Mouse (Mus musculus) liver, postnatal 0 days (tissue): ENCODE data around the gene Hapln2. TPM values are rescaled to one million over a fixed set of nuclear protein-coding genes. Genes with fewer than 3 reads are reported as not detected.

Experiments
- ATAC-seq: fragments of 200-750 bp; cut with Nextera tagmentation; 2 replicates; pipeline ENCODE4 v1.8.0; 2017; ENCODE audit warnings: mild to moderate bottlenecking, moderate library complexity
- DNase-seq: peaks from one replicate; pipeline ENCODE4 v3.0.0-alpha.2; 2016
- H3K27ac ChIP-seq: fragments of 300-500 bp; sonication (generic); 2 replicates; pipeline ENCODE4 v1.5.1; 2014; ENCODE audit warnings: antibody characterized with exemption, moderate library complexity, mild to moderate bottlenecking, low read depth
- H3K27me3 ChIP-seq: fragments of 300-500 bp; sonication (generic); 2 replicates; pipeline ENCODE4 v1.6.1; 2014; ENCODE audit warnings: low read length, control low read depth, mixed read lengths; ENCODE audit not compliant: insufficient read depth
- H3K36me3 ChIP-seq: fragments of 300-500 bp; sonication (generic); replicated peaks from 2 replicates; pipeline ENCODE4 v1.6.1; 2014; ENCODE audit warnings: mild to moderate bottlenecking, control low read depth, low read length, moderate library complexity, mixed read lengths; ENCODE audit not compliant: insufficient read depth
- H3K4me1 ChIP-seq: fragments of 300-500 bp; sonication (generic); 2 replicates; pipeline ENCODE4 v1.6.1; 2014; ENCODE audit warnings: antibody characterized with exemption, mild to moderate bottlenecking, control low read depth; ENCODE audit not compliant: insufficient read depth
- H3K4me2 ChIP-seq: fragments of 300-500 bp; sonication (generic); 2 replicates; pipeline ENCODE4 v1.6.1; 2014; ENCODE audit warnings: low read depth, mild to moderate bottlenecking, low read length, moderate library complexity, mixed read lengths
- H3K4me3 ChIP-seq: fragments of 300-500 bp; sonication (generic); 2 replicates; pipeline ENCODE4 v1.5.1; 2014; ENCODE audit warnings: low read depth, low read length
- H3K9ac ChIP-seq: fragments of 300-500 bp; sonication (generic); replicated peaks from 2 replicates; pipeline ENCODE4 v1.6.1; 2014; ENCODE audit warnings: mild to moderate bottlenecking, moderate library complexity
- H3K9me3 ChIP-seq: fragments of 300-500 bp; sonication (generic); 2 replicates; pipeline ENCODE4 v1.6.1; 2016; ENCODE audit warnings: mild to moderate bottlenecking, control low read depth, low read length, mixed read lengths
- CTCF ChIP-seq: sonication (generic); IDR thresholded peaks from 2 replicates; pipeline ENCODE4 v1.5.1; 2016; ENCODE audit warnings: antibody characterized with exemption, low read depth
- EP300 ChIP-seq: IDR thresholded peaks from 2 replicates; pipeline ENCODE4 v1.6.1; 2016; ENCODE audit warnings: antibody characterized with exemption, low read depth, mild to moderate bottlenecking
- WGBS: fragments of 180-500 bp; shearing (Covaris S2); extraction: QIAGEN DNeasy Blood & Tissue Kit; methylation state at CpG from one replicate; pipeline ENCODE4 v1.1.7; 2014; ENCODE audit not compliant: insufficient replicate concordance; 5-methylcytosine and 5-hydroxymethylcytosine counted together
- polyA plus RNA-seq: library from polyadenylated mRNA; unstranded; fragments of >200 nt; fragmentation: Nextera tagmentation; extraction: Ambion mirVana; gene quantifications from 2 replicates; pipeline ENCODE4 v1.2.1, GENCODE M21; 2015

The Hapln2 gene
- not detected in 2 replicates for polyA plus RNA-seq

DNA sequence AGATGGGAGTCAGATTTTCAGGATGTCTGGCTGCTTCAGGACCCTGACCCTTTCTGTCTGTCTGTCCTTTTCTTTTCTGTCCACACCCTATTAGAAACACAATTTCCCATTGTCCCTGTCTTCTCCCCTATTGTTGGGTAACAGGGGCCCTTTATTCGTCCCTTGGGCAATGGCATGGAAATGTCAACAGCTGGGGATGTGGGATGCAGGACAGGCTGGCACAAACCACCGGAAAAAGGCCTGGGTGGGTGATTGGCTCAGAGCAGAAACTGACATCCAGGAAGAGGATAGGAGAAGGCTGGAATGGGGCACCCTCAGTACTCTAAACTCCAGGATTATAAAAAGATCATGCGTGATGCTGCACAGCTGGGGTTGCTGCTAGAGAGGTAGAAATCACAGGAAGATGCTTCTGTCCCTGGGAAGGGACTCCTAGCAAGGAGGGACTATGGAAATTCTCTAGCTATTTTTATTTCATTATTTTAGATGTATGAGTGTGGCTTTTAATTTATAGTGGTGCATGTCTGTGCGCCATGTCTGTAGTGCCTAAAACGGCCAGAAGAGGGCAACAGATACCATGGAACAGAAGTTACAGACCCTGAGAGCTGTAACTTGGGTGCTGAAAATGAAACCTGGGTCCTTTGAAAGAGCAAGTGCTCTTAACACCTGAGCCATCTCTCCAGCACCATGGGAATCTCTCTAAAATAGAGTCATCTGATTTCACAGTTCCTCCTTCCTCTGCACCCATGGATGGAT is at the start of gene Hapln2:
Gene Hapln2, minus strand, starts transcription at position 150 of the 753 bp plus-strand sequence.
- no peaks in the 10 kb centered on the region for H3K9me3 ChIP-seq
- H3K27ac ChIP-seq = no peak within 1 kb of the TSS
- DNase-seq = peak; percentile 38
- ATAC-seq = no peak
- no peak within 1 kb of the TSS for H3K4me2 ChIP-seq
- H3K27me3 ChIP-seq = peaks cover 40% of the 10 kb centered on the region
- 46% methylated on average over 5 of the region's 5 CpGs for WGBS
- H3K9ac ChIP-seq = no peak within 1 kb of the TSS
- H3K36me3 ChIP-seq = no peaks in the 10 kb centered on the region
- TF ChIP-seq CTCF (peak; percentile 70), EP300 (no peak)
- no peak within 1 kb of the TSS for H3K4me3 ChIP-seq
- H3K4me1 ChIP-seq = peaks cover 23% of the 10 kb centered on the region

DNA sequence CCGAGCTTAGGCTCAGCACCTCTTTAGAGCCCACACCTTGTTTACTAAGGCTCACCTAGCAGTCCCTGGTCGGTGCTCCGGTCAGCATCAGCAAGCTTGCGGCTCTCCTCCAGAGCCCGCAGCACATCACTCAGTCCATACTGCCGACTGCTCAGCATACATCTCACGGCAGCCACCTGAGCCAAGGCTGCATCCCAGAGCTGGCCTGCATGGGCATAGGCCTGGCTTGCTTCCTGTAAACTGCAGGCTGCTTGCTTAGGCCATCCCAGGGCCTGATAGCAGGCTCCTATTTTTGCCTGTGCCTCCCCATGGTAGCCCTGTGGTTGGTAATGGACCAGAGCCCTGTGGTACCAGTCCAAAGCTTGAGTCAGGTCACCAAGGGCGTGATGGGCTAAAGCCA is 47.4 kb upstream of the Hapln2 start:
- Histone ChIP-seq H3K27me3 (no peaks in the 10 kb centered on the region), H3K27ac (no peak overlapping the region), H3K4me2 (no peak overlapping the region), H3K9ac (no peak overlapping the region), H3K9me3 (no peaks in the 10 kb centered on the region), H3K4me3 (no peak overlapping the region), H3K4me1 (no peaks in the 10 kb centered on the region), H3K36me3 (no peaks in the 10 kb centered on the region)
- TF ChIP-seq EP300 (no peak), CTCF (no peak)
- ATAC-seq (no peak), DNase-seq (no peak)
- 70% methylated on average over 8 of the region's 8 CpGs for WGBS

DNA sequence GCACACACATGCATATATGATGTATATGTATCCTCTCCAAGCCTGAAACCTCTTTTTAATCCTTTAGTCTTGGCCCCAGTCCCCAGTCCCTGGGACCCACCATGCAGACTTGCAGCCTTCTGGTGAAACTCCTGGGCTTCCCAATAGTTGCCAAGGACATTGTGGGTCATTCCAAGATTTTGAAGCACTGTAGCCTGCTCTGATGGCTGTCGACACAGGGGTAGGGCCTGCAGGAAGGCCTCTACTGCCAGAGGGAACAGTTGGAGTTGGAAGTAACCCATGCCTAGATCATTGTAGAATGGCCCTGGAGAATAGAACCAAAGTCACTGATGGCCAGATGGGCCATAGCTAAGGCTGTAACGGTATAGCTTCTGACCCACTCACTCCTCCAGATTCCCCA is 47.0 kb upstream of the Hapln2 start:
- no peak overlapping the region for H3K4me3 ChIP-seq
- no peak overlapping the region for H3K27ac ChIP-seq
- H3K9me3 ChIP-seq = no peaks in the 10 kb centered on the region
- H3K4me2 ChIP-seq = no peak overlapping the region
- H3K4me1 ChIP-seq = no peaks in the 10 kb centered on the region
- H3K9ac ChIP-seq = no peak overlapping the region
- 54% methylated on average over 2 of the region's 2 CpGs for WGBS
- TF ChIP-seq EP300 (no peak), CTCF (no peak)
- H3K27me3 ChIP-seq = no peaks in the 10 kb centered on the region
- no peaks in the 10 kb centered on the region for H3K36me3 ChIP-seq
- DNase-seq (no peak), ATAC-seq (no peak)

DNA sequence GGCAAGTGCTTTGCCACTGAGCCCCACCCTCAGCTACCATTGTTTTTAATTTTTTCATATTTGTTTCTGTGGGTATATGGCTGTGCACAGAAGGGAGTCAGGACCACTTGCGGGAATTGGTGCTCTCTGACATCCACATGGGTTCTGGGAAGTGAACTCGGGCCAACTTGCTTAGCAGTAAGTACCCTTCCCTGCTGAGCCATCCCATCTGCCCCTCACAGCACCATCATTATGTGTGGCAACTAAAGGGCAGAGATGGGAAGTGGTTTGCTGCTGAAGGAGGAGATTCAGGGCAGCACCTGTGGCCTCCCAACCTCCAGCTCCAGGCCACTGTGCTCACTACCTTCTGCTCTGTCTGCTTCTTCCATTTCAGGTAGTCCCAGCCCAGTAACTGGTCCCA is 46.2 kb upstream of the Hapln2 start:
- Histone ChIP-seq H3K4me1 (no peaks in the 10 kb centered on the region), H3K27ac (no peak overlapping the region), H3K9ac (no peak overlapping the region), H3K36me3 (no peaks in the 10 kb centered on the region), H3K4me3 (no peak overlapping the region), H3K4me2 (no peak overlapping the region), H3K27me3 (no peaks in the 10 kb centered on the region), H3K9me3 (no peaks in the 10 kb centered on the region)
- TF ChIP-seq CTCF (no peak), EP300 (no peak)
- ATAC-seq (no peak), DNase-seq (no peak)
- WGBS = 63% methylated on average over 2 of the region's 2 CpGs

DNA sequence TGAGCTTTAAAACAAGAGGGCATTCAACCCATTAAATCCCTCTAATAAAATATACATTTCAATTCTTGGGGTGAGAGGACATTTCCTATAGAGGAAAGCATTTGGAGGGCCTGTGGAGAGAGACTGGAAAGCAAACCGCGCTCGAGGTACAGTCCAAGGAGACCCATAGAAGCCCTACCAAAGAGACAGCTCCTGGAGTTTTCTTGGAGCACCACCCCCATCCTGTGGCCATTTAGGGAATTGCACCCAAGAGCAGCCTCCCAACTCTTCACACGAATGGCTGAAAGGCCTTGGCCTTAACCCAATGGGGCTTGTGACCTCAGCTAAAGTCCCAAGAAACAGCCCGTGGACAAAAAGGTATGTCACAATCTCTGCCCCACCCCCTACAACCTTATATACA is 44.4 kb upstream of the Hapln2 start:
- H3K9me3 ChIP-seq = no peaks in the 10 kb centered on the region
- no peaks in the 10 kb centered on the region for H3K36me3 ChIP-seq
- no peaks in the 10 kb centered on the region for H3K27me3 ChIP-seq
- H3K4me3 ChIP-seq = no peak overlapping the region
- peak; percentile 94 for TF ChIP-seq CTCF
- TF ChIP-seq EP300 = no peak
- 1% methylated on average over 5 of the region's 5 CpGs for WGBS
- no peak overlapping the region for H3K4me2 ChIP-seq
- H3K4me1 ChIP-seq = no peaks in the 10 kb centered on the region
- ATAC-seq (peak; percentile 74), DNase-seq (peak; percentile 88)
- no peak overlapping the region for H3K27ac ChIP-seq
- no peak overlapping the region for H3K9ac ChIP-seq

DNA sequence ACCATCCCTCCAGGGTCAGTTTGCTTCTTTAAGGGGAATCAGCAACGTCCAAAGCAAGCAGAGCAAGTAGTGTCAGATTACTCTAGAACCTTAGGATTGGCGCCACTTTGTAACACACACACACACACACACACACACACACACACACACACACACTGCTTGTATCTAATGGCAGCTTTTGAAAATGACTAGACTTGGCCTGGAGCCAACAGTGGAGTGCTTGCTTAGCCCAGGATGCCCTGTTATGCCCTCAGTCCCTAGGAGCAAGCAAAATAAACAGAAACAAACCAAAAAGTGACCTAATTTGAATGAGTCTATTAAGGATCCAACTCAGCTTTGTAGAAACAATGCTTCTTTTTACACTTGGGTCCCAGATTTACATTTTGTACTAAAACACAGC is 41.0 kb upstream of the Hapln2 start:
- no peak overlapping the region for H3K4me2 ChIP-seq
- H3K27ac ChIP-seq = no peak overlapping the region
- H3K4me3 ChIP-seq = no peak overlapping the region
- H3K27me3 ChIP-seq = no peaks in the 10 kb centered on the region
- H3K9me3 ChIP-seq = no peaks in the 10 kb centered on the region
- H3K36me3 ChIP-seq = no peaks in the 10 kb centered on the region
- DNase-seq (peak; percentile 17), ATAC-seq (no peak)
- no peaks in the 10 kb centered on the region for H3K4me1 ChIP-seq
- H3K9ac ChIP-seq = no peak overlapping the region
- WGBS = 38% methylated on average over 2 of the region's 2 CpGs
- no peak for TF ChIP-seq EP300
- TF ChIP-seq CTCF = no peak
